In genomic region chr11:69073065-69073888, GRCm38 (mm10) we compare ENCODE assay signal across 1 mouse cellular context.
TF ChIP-seq lines count a peak whose summit lies in the region.

No protein-coding gene starts in this region.

TF ChIP-seq in MEL, 35 proteins besides CTCF, POLR2A, EP300 and RAD21 (continued from another document):
- no peak for TF ChIP-seq CHD2 (IDR thresholded peaks at IDR 0.05; ENCODE audit: low read length)
- TF ChIP-seq GATA1 (IDR thresholded peaks at IDR 0.05; ENCODE audit: low read depth, low read length), result peak; percentile 81
- TF ChIP-seq ETS1 (IDR thresholded peaks at IDR 0.05; ENCODE audit: low read depth, low read length), result peak; percentile 97
- peak; percentile 100 for TF ChIP-seq ZMIZ1 (IDR thresholded peaks at IDR 0.05; ENCODE audit: low read depth, low read length)
- TF ChIP-seq RCOR1 (IDR thresholded peaks at IDR 0.05; ENCODE audit: low read depth, low read length), result no peak
- no peak for TF ChIP-seq TAL1 (IDR thresholded peaks at IDR 0.05; ENCODE audit: low read length)
- TF ChIP-seq JUND (IDR thresholded peaks at IDR 0.05; ENCODE audit: low read depth, low read length), result peak; percentile 19; the same call in 1 of the 2 replicates
- TF ChIP-seq SMC3 (IDR thresholded peaks at IDR 0.05; ENCODE audit: low read depth, low read length), result 0 out of 2 replicates have a peak, but pooled peaks have one; percentile 11
- no peak for TF ChIP-seq MAZ (IDR thresholded peaks at IDR 0.05; ENCODE audit: low read depth, low read length)
- TF ChIP-seq HCFC1 (IDR thresholded peaks at IDR 0.05; ENCODE audit: low read depth, low read length), result peak; percentile 84
- peak; percentile 86 for TF ChIP-seq ELF1 (IDR thresholded peaks at IDR 0.05; ENCODE audit: low read depth, low read length)
- peak; percentile 100 for TF ChIP-seq POLR2AphosphoS2 (IDR thresholded peaks at IDR 0.05; ENCODE audit: low read length)
- peak; percentile 93 for TF ChIP-seq SIN3A (IDR thresholded peaks at IDR 0.05; ENCODE audit: low read length)
- TF ChIP-seq UBTF (IDR thresholded peaks at IDR 0.05; ENCODE audit: borderline replicate concordance, insufficient read depth, low read depth, low read length), result no peak
- peak; percentile 100 for TF ChIP-seq MXI1 (IDR thresholded peaks at IDR 0.05; ENCODE audit: low read depth, low read length)
- TF ChIP-seq NELFE (IDR thresholded peaks at IDR 0.05; ENCODE audit: low read depth, low read length), result peak; percentile 96
- TF ChIP-seq MAX (IDR thresholded peaks at IDR 0.05; ENCODE audit: low read length), result no peak
- TF ChIP-seq MEF2A (IDR thresholded peaks at IDR 0.05; ENCODE audit: extremely low read depth, insufficient replicate concordance, low read depth, low read length, poor library complexity, severe bottlenecking), result no peak
- TF ChIP-seq E2F4 (IDR thresholded peaks at IDR 0.05; ENCODE audit: borderline replicate concordance, low read depth, low read length), result no peak
TF ChIP-seq in MEL: peak in this region for 15.
